Mouse (Mus musculus) neural tube, embryonic 12.5 days (tissue): ENCODE measurements around the gene Aak1. TPM values are rescaled to one million over a fixed set of nuclear protein-coding genes. Genes with fewer than 3 reads are reported as not detected.
A peak's percentile ranks its signal among the peaks of the same experiment; 100 is the strongest.

Experiments
- ATAC-seq: fragments of 200-750 bp; cut with Nextera tagmentation; 2 replicates; pipeline ENCODE4 v1.8.0; 2017; ENCODE audit warnings: low read depth, mild to moderate bottlenecking, moderate TSS enrichment, moderate library complexity; ENCODE audit not compliant: low FRiP score
- H3K27ac ChIP-seq: fragments of 300-500 bp; sonication (generic); 2 replicates; pipeline ENCODE4 v1.5.1; 2016
- H3K27me3 ChIP-seq: fragments of 300-500 bp; sonication (generic); replicated peaks from 2 replicates; pipeline ENCODE4 v1.6.1; 2016; ENCODE audit warnings: mild to moderate bottlenecking
- H3K36me3 ChIP-seq: fragments of 300-500 bp; sonication (generic); 2 replicates; pipeline ENCODE4 v1.6.1; 2016; ENCODE audit warnings: mild to moderate bottlenecking
- H3K4me1 ChIP-seq: fragments of 300-500 bp; sonication (generic); 2 replicates; pipeline ENCODE4 v1.6.1; 2016
- H3K4me2 ChIP-seq: fragments of 300-500 bp; sonication (generic); replicated peaks from 2 replicates; pipeline ENCODE4 v1.6.1; 2016; ENCODE audit warnings: mild to moderate bottlenecking
- H3K4me3 ChIP-seq: fragments of 300-500 bp; sonication (generic); 2 replicates; pipeline ENCODE4 v1.5.1; 2016
- H3K9ac ChIP-seq: fragments of 300-500 bp; sonication (generic); 2 replicates; pipeline ENCODE4 v1.6.1; 2016; ENCODE audit warnings: mild to moderate bottlenecking
- H3K9me3 ChIP-seq: fragments of 300-500 bp; sonication (generic); 2 replicates; pipeline ENCODE4 v1.6.1; 2016; ENCODE audit warnings: mild to moderate bottlenecking
- WGBS: fragments of 180-500 bp; shearing (Covaris S2); methylation state at CpG from one replicate; pipeline ENCODE4 v1.1.7; 2016; 5-methylcytosine and 5-hydroxymethylcytosine counted together
- polyA plus RNA-seq: library from polyadenylated mRNA; unstranded; fragments of >200 nt; fragmentation: Nextera tagmentation; extraction: Ambion mirVana; gene quantifications from 2 replicates; pipeline ENCODE4 v1.2.1, GENCODE M21; 2016

The Aak1 gene
- polyA plus RNA-seq, 1 experiment from 2014 or later = 34.6 TPM

DNA sequence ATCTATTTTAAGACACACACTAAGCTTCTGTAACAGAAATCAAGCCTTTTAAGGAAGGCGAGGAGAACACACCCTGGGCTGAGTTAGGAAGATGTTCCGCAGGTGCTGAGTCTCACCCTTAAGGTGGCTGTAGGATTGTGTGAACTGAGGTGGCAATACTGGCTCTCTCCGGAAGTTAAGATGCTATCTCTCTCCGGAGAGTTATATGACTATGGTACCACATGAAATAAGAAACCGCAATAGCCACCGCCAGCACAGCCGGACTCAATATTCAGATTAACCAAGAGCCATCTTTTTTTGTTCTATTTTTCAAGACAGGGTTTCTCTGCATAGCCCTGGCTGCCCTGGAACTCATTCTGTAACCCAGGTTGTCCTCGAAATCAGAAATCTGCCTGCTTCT, 1.5 kb upstream of the Aak1 start:
- H3K27ac ChIP-seq = no peak overlapping the region
- peak overlapping the region; percentile 86 for H3K4me2 ChIP-seq
- no peaks in the 10 kb centered on the region for H3K27me3 ChIP-seq
- H3K4me1 ChIP-seq = peaks cover 30% of the 10 kb centered on the region
- H3K9me3 ChIP-seq = no peaks in the 10 kb centered on the region
- 0 out of 2 replicates have a peak overlapping the region, but pooled peaks have one; percentile 87 for H3K9ac ChIP-seq
- ATAC-seq = no peak
- WGBS = 93% methylated on average over 8 of the region's 8 CpGs
- H3K36me3 ChIP-seq = no peaks in the 10 kb centered on the region
- H3K4me3 ChIP-seq = peak overlapping the region; percentile 77

DNA sequence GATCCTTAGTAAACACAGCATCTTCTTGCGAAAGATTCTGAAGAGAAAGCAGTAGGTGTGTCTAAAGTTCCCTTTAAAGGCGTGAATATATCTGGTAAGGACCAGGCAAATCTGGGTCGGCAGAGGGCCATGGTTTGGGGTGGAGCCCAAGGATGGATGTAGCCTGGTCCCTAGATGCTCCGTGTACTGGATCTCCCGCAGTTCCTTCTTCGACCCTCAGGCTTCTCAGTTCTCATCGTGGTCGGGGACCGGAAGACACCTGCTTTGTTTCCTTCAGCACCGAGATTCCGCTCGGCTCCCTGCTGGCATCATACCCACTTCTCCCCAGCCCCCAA, 770 bp upstream of the Aak1 start:
- Histone ChIP-seq H3K27me3 (no peaks in the 10 kb centered on the region), H3K36me3 (no peaks in the 10 kb centered on the region), H3K27ac (no peak overlapping the region), H3K9ac (peak overlapping the region; percentile 87), H3K4me3 (peak overlapping the region; percentile 77), H3K4me1 (peaks cover 30% of the 10 kb centered on the region), H3K9me3 (no peaks in the 10 kb centered on the region), H3K4me2 (peak overlapping the region; percentile 86)
- WGBS = under 1% methylated on average over 12 of the region's 12 CpGs
- ATAC-seq = peak; percentile 46; the same call in 1 of the 2 replicates

DNA sequence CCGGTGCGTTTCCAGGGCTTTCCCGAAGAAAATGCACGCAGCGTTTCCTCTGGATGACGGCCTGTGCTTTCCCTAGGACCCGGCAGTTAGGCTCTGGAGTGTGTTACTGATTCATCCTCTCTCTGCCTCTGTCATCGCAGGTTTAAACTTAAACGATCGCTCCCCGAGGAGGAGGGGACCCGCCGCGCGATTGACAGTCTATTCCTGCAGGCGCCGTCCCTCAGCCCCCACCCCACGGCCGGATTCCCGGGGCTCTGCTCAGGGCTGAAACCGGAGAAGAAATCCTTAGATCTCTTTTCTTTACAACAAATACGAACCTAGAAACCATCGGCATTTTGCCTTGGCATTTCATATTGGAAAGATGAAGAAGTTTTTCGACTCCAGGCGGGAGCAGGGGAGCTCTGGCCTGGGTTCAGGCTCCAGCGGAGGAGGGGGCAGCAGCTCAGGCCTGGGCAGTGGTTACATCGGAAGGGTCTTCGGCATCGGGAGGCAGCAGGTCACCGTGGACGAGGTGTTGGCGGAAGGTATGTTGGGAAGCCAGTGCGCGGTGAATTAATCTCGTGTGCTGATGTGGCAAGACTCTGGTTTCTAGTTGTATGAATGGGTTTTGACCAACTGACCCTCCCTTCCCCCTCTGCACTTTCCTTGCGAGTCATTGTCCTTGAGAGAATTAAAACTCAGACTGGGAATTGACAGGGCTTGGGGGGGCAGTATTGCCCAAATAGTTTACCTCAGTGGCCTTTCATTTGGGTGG, 552 bp downstream of the Aak1 start:
- ATAC-seq = peak; percentile 70
- under 1% methylated on average over 36 of the region's 36 CpGs for WGBS
- H3K4me1 ChIP-seq = peaks cover 30% of the 10 kb centered on the region

DNA sequence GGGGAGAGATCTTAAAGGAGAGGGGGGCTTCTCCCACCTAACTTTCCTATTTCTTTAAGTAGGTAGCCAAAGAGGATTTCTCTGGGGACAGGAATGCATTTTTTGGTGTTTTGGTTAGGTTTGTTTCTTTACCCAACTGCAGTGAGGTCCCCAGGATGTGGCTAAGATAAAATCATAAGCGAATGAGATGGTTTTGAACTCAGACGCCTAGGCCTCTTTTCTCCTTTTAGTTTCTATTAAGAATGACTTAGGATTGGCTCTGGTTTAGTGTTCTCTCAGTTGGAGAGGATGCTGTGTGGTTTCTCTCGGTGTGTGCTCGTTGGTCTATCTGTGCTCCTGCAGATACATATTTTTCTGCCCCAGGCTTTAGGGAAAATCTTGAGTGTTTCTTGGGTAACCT, 1.3 kb downstream of the Aak1 start:
- H3K4me3 ChIP-seq = peak overlapping the region; percentile 77
- WGBS = 36% methylated on average over 4 of the region's 4 CpGs
- H3K9ac ChIP-seq = peak overlapping the region; percentile 87
- no peaks in the 10 kb centered on the region for H3K27me3 ChIP-seq
- no peaks in the 10 kb centered on the region for H3K9me3 ChIP-seq
- no peak overlapping the region for H3K27ac ChIP-seq
- no peaks in the 10 kb centered on the region for H3K36me3 ChIP-seq
- peak overlapping the region; percentile 86 for H3K4me2 ChIP-seq
- peaks cover 30% of the 10 kb centered on the region for H3K4me1 ChIP-seq
- no peak for ATAC-seq

More for the DNA sequence above, 552 bp downstream of the Aak1 start:
- Histone ChIP-seq H3K27me3 (no peaks in the 10 kb centered on the region), H3K9me3 (no peaks in the 10 kb centered on the region), H3K4me2 (peak overlapping the region; percentile 86), H3K9ac (peak overlapping the region; percentile 87), H3K36me3 (no peaks in the 10 kb centered on the region), H3K4me3 (peak overlapping the region; percentile 77), H3K27ac (peak overlapping the region; percentile 93)

DNA sequence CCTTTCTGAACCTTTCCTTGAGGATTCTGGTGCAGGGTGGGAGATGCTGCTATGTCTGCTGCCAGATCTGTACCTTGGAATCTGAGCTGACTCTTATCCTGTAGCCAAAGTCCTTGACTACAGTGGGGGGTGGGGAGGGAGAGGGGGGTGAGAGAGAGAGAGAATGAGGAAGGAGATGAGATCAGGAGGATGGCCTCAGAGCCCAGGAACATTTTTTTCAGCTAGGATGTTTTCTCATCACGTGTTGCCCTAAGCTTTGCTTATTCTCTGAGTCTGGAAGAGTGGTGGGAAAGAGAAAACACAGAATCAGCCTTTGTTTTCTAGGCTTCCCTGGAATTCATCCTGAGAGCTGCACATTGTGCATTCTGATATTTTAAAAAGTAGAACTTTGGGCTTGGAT, 2.2 kb downstream of the Aak1 start:
- Histone ChIP-seq H3K27ac (no peak overlapping the region), H3K27me3 (no peaks in the 10 kb centered on the region), H3K4me2 (peak overlapping the region; percentile 86), H3K36me3 (no peaks in the 10 kb centered on the region), H3K9ac (0 out of 2 replicates have a peak overlapping the region, but pooled peaks have one; percentile 40), H3K4me1 (peaks cover 30% of the 10 kb centered on the region), H3K9me3 (no peaks in the 10 kb centered on the region), H3K4me3 (no peak overlapping the region)
- 48% methylated on average over 1 of the region's 1 CpGs for WGBS
- ATAC-seq = no peak

DNA sequence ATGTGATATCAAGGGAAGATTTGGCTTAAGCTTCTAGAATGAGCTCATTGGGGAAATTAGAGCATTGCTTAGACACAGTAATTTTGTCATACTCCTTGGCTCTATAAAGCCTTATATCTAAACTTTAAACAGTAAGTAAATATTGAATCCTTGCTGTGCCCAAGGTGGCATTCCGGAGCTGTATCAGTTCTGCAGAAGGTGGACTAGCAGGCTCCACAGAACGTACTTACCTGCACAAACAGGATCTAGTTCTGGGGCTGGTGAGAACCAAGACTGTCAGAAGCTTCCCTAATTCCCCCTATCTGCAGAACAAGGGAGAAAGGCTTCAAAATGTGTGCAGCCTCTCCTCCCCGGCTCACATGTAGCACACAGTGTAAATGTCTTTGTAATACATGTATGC, 4.6 kb downstream of the Aak1 start:
- no peak for ATAC-seq
- Histone ChIP-seq H3K4me2 (no peak overlapping the region), H3K36me3 (no peaks in the 10 kb centered on the region; the same call in 1 of the 2 replicates), H3K4me3 (no peak overlapping the region), H3K27ac (no peak overlapping the region), H3K9me3 (no peaks in the 10 kb centered on the region), H3K4me1 (peaks cover 21% of the 10 kb centered on the region), H3K27me3 (no peaks in the 10 kb centered on the region), H3K9ac (no peak overlapping the region)
- 90% methylated on average over 3 of the region's 3 CpGs for WGBS

DNA sequence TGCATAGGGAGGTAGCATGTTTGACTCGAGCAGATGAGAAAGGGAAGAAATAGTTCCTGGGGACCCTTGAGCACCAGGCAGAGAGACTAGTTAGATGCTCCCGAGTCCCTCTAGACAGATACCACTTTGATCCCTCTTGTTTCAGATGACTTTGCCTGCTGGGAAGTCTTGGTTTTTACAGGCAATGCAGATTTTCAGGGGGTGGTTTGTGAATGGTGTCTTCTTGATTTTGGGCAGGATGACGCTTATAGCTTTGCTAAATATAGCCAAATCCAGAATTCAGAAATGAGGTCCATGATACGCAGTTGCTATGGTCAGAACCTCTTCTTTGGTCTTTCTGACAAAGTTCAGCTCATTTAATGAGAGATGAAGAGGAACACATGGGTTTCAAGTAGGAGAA, 5.6 kb downstream of the Aak1 start:
- WGBS = 91% methylated on average over 4 of the region's 4 CpGs
- H3K4me1 ChIP-seq = peaks cover 21% of the 10 kb centered on the region
- no peak for ATAC-seq
- no peaks in the 10 kb centered on the region for H3K27me3 ChIP-seq
- H3K27ac ChIP-seq = no peak overlapping the region
- H3K9me3 ChIP-seq = no peaks in the 10 kb centered on the region
- H3K9ac ChIP-seq = no peak overlapping the region
- peaks cover 2% of the 10 kb centered on the region; the same call in 1 of the 2 replicates for H3K36me3 ChIP-seq
- no peak overlapping the region for H3K4me3 ChIP-seq
- no peak overlapping the region for H3K4me2 ChIP-seq

DNA sequence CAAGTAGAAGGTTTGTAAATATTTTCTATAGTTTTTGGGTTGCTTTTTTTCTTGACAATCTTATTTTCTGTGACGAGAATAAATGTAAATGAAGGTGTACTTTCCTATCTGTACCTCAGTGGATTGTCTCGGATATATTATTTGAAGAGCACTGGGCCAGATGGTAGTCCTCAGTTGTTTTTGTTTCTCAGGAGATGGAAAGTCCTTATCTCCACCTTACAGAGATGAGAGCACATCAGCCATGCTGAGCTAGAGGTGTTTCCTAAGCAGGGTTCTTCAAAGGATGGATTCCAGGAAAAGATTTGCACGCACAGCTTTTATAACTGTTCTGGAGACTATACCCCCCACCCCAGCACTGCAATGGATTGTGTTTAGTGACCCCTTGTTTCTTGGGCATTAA, 9.3 kb downstream of the Aak1 start:
- no peaks in the 10 kb centered on the region for H3K27me3 ChIP-seq
- no peaks in the 10 kb centered on the region for H3K4me1 ChIP-seq
- peaks cover 3% of the 10 kb centered on the region; the same call in 1 of the 2 replicates for H3K36me3 ChIP-seq
- ATAC-seq = no peak
- no peak overlapping the region for H3K9ac ChIP-seq
- H3K9me3 ChIP-seq = no peaks in the 10 kb centered on the region
- no peak overlapping the region for H3K4me3 ChIP-seq
- WGBS = 93% methylated on average over 3 of the region's 3 CpGs
- no peak overlapping the region for H3K4me2 ChIP-seq
- no peak overlapping the region for H3K27ac ChIP-seq

DNA sequence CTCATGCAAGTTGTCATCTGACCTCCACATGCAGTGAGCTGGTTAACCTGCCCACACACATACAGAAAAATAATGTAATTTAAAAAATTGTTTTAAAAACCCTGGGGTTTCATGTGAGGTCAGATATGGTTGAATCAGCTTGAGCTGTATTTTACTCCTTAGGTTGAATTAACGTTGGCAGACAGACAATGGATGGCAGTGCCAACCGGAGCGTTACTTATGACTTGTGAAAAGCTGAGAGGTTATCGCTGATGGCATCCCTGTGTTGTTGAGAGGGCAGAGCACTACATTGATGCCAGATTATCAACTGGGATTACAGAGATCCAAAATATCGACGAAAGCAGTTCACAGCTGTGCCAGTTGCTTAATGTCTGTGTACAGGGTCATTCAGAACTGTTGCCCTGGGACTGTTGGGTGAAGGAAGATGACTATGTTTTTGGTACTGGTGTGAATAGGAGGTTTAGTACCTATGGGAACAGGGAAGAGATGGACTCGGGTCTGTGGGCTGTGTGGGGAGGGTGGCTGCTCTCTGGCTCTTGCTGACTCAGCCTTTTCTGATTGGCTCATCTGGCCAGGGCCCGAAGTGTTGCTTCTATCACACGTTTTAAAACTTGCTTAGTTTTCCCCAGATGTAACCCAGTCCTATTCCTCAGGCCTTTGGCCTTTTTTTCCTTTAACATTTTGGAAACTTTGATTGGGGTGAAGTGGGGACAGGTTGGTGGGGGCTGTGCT, 11.6 kb downstream of the Aak1 start:
- no peaks in the 10 kb centered on the region for H3K27me3 ChIP-seq
- H3K4me3 ChIP-seq = no peak overlapping the region
- no peak for ATAC-seq
- H3K4me1 ChIP-seq = no peaks in the 10 kb centered on the region
- H3K27ac ChIP-seq = no peak overlapping the region
- no peaks in the 10 kb centered on the region for H3K9me3 ChIP-seq
- WGBS = 87% methylated on average over 9 of the region's 9 CpGs
- H3K9ac ChIP-seq = no peak overlapping the region
- peaks cover 3% of the 10 kb centered on the region; the same call in 1 of the 2 replicates for H3K36me3 ChIP-seq
- no peak overlapping the region for H3K4me2 ChIP-seq

DNA sequence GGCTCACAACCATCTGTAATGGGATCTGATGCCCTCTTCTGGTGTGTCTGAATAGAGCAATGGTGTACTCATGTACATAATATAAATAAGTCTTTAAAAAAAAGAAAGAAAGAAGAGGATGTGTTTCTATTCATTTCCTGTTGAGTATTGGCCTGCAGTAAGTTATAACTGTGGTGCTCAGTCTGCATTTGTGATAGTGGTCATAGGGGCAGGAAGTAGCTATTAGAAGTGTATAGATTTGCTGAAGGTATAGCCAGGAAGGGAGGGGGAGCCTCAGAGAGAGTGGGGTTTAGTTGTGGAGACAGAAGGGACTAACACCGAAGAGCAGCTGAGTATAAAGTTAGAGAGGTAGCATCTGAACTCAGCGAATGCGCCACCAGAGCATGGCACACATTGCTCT, 15.0 kb downstream of the Aak1 start:
- Histone ChIP-seq H3K4me1 (no peaks in the 10 kb centered on the region; the same call in 1 of the 2 replicates), H3K9me3 (no peaks in the 10 kb centered on the region), H3K4me3 (no peak overlapping the region), H3K27ac (no peak overlapping the region), H3K27me3 (no peaks in the 10 kb centered on the region), H3K4me2 (no peak overlapping the region), H3K9ac (no peak overlapping the region), H3K36me3 (peaks cover 3% of the 10 kb centered on the region; the same call in 1 of the 2 replicates)
- 99% methylated on average over 3 of the region's 3 CpGs for WGBS
- ATAC-seq = no peak

DNA sequence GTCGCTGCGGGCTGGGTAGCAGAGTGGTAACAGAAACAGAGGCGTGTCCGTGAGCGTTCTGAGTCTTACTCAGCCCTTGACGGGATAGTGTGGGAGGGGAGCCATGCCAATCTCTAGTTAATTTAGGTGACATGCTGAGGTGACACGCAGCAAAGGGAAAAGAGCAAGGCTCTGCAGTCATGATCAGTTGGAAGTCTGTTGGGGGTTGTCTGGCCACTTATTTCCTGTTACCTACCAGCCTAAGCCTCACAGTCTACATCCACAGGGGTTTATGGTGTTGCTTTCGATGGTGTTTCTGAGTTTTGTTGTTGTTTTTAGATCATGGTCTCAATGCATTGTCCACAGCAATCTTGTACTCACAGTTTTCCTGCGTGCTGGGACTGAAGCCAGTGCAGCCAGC, 21.0 kb downstream of the Aak1 start:
- Histone ChIP-seq H3K27me3 (no peaks in the 10 kb centered on the region), H3K27ac (no peak overlapping the region), H3K4me1 (peaks cover 7% of the 10 kb centered on the region; the same call in 1 of the 2 replicates), H3K4me2 (no peak overlapping the region), H3K4me3 (no peak overlapping the region), H3K36me3 (no peaks in the 10 kb centered on the region), H3K9me3 (no peaks in the 10 kb centered on the region), H3K9ac (no peak overlapping the region)
- ATAC-seq = no peak
- WGBS = 87% methylated on average over 9 of the region's 9 CpGs

DNA sequence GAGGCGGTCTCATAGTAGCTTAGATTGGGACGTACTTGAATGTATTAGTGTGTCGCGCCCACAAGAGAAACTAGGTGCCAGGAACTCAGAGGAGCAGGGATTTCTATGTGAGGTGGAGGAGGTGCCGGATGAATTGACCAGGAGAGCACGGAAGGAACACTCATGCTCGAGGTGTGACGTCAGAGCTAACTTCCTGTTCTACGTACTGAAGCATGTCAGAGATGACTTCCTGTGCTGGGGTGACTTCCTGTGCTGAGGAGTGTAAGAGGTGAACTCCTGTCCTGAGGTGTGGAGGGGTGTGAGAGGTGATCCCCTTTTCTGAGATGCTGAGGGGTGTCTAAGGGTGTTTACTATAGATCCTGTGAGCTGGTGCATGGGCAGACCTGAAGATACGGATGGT, 22.5 kb downstream of the Aak1 start:
- Histone ChIP-seq H3K27me3 (no peaks in the 10 kb centered on the region), H3K4me2 (no peak overlapping the region), H3K4me1 (peaks cover 7% of the 10 kb centered on the region; the same call in 1 of the 2 replicates), H3K27ac (no peak overlapping the region), H3K9ac (no peak overlapping the region), H3K9me3 (no peaks in the 10 kb centered on the region), H3K4me3 (no peak overlapping the region), H3K36me3 (no peaks in the 10 kb centered on the region)
- ATAC-seq = no peak
- WGBS = 95% methylated on average over 10 of the region's 10 CpGs
